Mouse (Mus musculus): ENCODE measurements around the gene 4931422A03Rik.
"Not testable (repeated sequence)": the region's sequence is repeated elsewhere in the genome, so short reads cannot be mapped to it uniquely, and the experiment has no call there.

The 4931422A03Rik gene

DNA sequence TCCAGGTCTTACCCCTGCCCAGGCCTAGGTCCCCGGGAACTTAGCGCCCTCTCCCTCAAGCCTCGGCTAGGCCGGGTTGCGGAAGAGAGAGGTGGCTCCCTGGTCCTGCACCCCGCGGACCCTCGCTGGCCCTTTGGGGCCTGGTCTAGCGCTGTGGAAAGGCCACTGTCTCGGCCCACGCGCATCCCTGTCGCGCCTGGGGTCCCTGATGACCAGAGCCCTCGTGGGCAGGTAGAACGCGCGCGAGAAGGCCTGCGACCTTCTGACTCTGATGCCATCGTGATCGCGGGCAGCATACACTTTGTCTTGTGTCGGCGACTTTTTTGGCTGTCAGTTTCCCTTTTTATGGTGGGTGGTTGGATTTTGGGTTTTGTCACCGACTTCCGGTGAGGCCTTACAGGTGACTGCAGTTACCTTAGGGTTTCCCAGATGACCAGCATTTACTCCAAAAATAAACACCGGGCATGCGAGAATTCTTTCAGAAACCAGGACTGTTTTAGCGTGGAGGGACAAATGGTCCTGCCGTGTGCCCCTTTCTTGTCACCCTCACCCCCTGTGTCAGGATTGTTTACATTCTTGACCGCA lies at the start of gene 4931422A03Rik:
Gene 4931422A03Rik, minus strand, starts transcription at position 223 of the 585 bp plus-strand sequence.
- peak in 1 of 2 experiments; percentile 11 for DNase-seq (ENCODE audit: low spot score in 2 of 2)

- DNase-seq (ENCODE audit: low spot score in 2 of 2): peak; percentile 24 to 45
Measured at GRCm38 (mm10) chr2:104069704-104070185, 41.6 kb upstream of the 4931422A03Rik start, which contains the start of gene Cd59b. Cd59b (plus strand) TSS chr2:104069849.

GRCm38 (mm10) chr2:104068450-104068849 lies 40.3 kb upstream of the 4931422A03Rik start, which contains the start of gene Gm10799:
Gm10799 (minus strand) TSS chr2:104068550.
- not testable (repeated sequence) for DNase-seq (ENCODE audit: low spot score in 2 of 2)

- DNase-seq (ENCODE audit: low spot score in 2 of 2): not testable (repeated sequence)
Measured at GRCm38 (mm10) chr2:104065526-104065925, 37.4 kb upstream of the 4931422A03Rik start, which contains the start of gene Gm10912. Gm10912 (plus strand) TSS chr2:104065826.

DNA sequence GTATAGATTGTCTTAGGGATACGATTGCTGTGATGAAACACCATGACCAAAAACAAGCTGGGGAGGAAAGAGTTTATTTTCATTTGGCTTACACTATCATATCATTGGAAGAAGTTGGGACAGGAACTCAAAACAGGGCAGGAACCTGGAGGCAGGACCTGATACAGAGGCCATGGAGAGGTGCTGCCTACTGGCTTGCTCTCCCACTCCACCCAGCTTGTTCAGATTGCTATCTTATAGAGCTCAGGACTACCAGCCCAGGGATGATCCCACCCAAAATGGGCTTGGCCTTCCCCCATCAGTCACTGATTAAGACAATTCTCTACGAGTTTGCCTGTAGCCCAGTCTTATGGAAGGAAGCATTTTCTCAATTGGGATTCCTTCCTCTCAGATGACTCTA lies 36.0 kb upstream of the 4931422A03Rik start:
- no peak for DNase-seq (ENCODE audit: low spot score in 2 of 2)

GRCm38 (mm10) chr2:104062665-104063064 lies 34.5 kb upstream of the 4931422A03Rik start:
- DNase-seq (ENCODE audit: low spot score in 2 of 2): no peak

DNA sequence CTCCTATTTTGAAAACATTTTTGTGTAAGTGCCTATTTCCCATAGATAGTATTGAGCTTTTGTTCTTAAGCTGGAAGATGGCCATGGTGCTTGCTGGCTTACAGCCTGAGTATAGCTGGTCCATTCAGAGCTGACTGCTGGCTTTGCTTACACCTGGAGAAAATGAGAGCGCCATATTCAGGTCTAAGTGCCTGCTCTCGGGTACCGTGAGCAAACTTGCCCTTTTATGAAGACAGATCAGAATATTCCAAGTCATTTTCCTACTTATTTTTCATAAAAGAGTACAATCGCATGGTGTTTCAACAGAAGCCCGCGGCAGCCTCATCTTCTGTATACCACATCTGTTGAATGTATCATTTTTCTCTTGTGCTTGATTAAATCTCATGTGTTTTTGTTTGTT lies 32.8 kb upstream of the 4931422A03Rik start:
- DNase-seq (ENCODE audit: low spot score in 2 of 2): no peak

DNA sequence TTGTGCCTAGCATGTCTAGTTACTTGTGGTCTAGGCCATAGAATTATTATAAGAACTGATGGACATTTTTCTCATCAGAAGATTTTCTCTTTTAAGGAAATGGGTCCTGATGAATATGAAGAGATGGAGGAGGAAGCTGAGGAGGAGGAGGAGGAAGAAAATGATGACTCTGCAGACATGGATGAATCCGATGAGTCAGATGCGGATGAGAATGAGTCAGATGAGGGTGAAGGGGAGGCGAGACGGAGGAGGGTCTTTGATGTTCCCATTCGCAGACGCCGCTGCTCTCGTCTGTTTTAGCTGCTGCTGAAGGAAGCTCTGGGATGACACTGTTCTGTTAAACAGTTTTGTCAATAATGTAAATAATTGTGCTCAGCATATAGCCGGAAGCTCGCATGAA lies 31.6 kb upstream of the 4931422A03Rik start:
- DNase-seq (ENCODE audit: low spot score in 2 of 2): no peak

DNA sequence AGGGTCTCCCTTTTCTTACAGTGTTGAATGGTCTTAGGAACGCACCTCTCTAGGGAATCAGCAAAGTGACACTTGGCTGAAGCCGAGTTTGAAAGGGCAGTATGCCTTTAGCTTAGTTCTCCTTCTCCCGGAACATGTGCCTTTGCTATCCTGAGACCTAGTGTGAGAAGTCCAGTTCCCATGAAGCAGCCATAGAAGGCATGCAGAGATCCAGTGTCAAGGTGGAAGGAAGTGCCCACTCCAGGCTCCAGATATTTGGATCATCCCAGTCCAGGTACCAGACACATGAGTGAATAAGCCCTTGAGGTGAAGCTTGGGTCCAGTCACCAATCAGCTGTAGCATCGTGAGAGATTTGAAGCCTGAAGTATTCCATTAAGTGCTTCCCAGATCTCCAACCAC lies 30.8 kb upstream of the 4931422A03Rik start:
- no peak for DNase-seq (ENCODE audit: low spot score in 2 of 2)

GRCm38 (mm10) chr2:104058381-104058780 lies 30.2 kb upstream of the 4931422A03Rik start:
- no peak for DNase-seq (ENCODE audit: low spot score in 2 of 2)

DNA sequence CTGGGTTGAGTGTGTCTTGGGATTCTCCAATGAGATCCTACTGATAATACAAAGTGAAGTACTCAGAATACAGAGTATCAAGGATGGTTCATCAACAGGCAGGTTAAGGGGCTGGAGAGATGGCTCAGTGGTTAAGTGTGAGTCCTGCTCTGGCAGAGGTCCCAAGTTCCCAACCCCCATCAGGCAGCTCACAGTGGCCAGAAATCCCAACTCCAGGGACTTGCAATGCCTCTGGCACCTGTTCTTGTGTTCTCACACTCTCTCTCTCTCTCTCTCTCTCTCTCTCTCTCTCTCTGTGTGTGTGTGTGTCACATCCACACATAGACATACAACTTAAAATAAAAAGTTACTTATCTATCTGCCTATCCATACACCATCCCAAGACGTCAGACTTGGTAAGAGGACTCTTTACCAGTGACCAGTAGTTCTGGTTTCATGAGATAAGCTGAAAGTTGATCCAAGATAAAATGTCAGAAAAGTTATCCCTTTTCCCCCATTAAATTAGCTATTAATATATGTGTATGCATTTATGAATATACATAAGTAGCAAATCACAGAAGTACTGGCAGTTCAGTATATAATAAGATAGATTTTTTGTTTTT lies 16.4 kb upstream of the 4931422A03Rik start:
- no peak for DNase-seq (ENCODE audit: low spot score in 2 of 2)

DNA sequence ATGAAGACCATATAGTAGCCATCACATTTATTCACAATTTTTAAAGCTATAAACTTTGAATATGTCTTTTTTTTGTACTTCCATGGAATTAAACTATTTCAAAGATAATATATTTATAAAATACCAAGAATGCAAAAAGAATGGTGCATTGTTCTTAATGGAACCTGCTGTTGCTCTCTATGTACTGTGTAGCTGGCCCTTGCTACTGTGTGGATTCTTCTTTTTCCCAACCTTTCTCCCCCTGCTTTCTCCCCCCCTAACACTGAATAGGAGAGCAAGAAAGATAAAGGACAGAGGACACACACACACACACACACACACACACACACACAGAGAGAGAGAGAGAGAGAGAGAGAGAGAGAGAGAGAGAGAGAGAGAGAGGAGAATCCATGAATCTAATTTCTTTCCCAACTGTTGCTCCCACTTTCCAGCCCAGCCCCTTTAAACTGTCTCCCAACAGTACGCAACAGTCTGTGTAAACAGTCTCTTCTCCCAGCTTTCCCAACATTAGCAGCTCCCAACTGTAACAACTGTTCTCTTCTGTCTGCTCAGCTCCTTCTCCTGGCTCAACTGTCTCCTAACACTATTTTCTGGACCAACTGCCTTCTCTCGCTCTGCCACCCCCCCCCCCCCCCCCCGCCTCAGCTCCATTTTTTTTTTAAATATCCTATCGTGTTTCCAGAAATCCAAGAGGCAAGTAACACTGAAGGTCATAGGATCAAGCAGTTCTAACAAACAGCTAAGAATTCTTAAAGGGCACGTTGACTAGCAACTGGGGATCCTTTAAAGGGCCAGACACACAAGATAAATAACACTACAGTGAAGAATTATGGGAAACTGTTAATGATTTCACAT lies 15.7 kb upstream of the 4931422A03Rik start:
- DNase-seq (ENCODE audit: low spot score in 2 of 2): no peak

- DNase-seq (ENCODE audit: low spot score in 2 of 2): no peak
Measured at GRCm38 (mm10) chr2:104042766-104043165, 14.6 kb upstream of the 4931422A03Rik start.

DNA sequence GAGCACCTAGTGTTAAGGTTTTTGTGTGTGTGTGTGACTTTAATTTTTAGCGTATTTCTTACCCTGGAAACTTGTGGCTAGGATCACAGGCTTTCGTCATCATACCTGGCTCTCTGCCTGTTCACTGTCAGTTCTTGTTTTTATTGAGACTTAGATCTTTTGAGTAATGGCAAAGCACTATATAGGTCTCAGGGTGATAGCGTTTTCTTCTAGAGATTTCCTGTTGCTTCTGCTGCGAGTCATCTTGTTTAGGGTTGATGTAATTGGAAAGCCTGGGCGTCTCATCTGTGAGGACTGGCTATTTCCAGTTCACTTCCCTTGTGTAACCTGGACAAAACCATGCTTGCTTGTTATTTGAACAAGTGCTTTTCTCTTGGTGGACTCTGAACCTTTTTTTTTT lies 13.5 kb upstream of the 4931422A03Rik start:
- DNase-seq (ENCODE audit: low spot score in 2 of 2): no peak

DNA sequence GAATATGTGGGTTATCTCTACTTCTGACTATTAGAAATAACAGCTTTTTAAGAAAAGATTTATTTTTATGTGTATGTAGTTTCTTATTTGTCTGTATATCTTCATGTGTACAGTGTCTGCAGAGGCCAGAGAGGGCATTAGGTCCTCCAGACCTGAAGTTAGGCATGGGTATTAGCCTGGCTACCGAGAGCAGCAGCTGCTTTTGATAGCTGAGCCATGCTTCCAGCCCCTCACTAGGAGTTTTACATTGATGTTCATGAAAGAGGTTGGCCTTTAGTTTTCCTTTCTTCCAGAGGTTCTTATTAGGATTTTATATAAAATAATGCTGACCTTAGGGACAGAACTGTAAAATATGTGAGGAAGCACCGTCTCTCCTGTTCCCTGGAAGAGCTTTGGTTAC lies 10.1 kb upstream of the 4931422A03Rik start:
- DNase-seq (ENCODE audit: low spot score in 2 of 2): no peak

DNA sequence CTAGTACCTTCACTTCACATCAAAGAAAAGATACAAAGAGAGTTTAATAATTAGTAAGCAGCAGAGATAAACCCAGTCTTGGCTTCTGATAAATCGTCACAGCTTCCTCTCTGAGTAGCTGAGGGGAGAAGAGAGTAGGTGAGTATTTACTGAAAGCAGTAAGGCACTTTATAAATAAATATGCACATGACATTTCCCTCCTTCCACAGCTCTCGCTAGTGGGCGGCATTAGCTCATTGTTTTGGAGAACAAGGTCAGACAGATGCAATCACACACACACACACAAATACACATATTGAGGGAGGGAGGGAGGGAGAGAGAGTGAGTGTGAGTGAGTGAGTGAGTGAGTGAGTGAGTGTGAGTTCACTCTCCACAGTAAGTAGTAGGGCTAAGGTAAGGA lies 8.2 kb upstream of the 4931422A03Rik start:
- no peak for DNase-seq (ENCODE audit: low spot score in 2 of 2)

GRCm38 (mm10) chr2:104035595-104035994 lies 7.4 kb upstream of the 4931422A03Rik start:
- DNase-seq (ENCODE audit: low spot score in 2 of 2): no peak

- peak in 1 of 2 experiments; percentile 10 for DNase-seq (ENCODE audit: low spot score in 2 of 2)
Measured at GRCm38 (mm10) chr2:104034832-104035472, 6.8 kb upstream of the 4931422A03Rik start.

- no peak for DNase-seq (ENCODE audit: low spot score in 2 of 2)
Measured at GRCm38 (mm10) chr2:104032056-104032455, 3.9 kb upstream of the 4931422A03Rik start.

- DNase-seq (ENCODE audit: low spot score in 2 of 2): no peak
Measured at GRCm38 (mm10) chr2:104030381-104030780, 2.2 kb upstream of the 4931422A03Rik start.

- DNase-seq (ENCODE audit: low spot score in 2 of 2): no peak
Measured at GRCm38 (mm10) chr2:104029074-104029473, 913 bp upstream of the 4931422A03Rik start.

Data from urinary bladder, adult 18-20 months (tissue).